Mouse (Mus musculus) forebrain, postnatal 0 days (tissue): ENCODE measurements around the gene Pllp. TPM values are rescaled to one million over a fixed set of nuclear protein-coding genes. Genes with fewer than 3 reads are reported as not detected.

Experiments
- ATAC-seq: fragments of 200-750 bp; cut with Nextera tagmentation; 2 replicates; pipeline ENCODE4 v1.8.0; 2017; ENCODE audit warnings: mild to moderate bottlenecking, moderate library complexity
- DNase-seq: peaks from one replicate; pipeline ENCODE4 v3.0.0-alpha.2; 2015
- H3K27ac ChIP-seq: fragments of 300-500 bp; sonication (generic); 2 replicates; pipeline ENCODE4 v1.5.1; 2014; ENCODE audit warnings: low read depth, mild to moderate bottlenecking, antibody characterized with exemption, low read length, moderate library complexity, mixed read lengths
- H3K27me3 ChIP-seq: fragments of 300-500 bp; sonication (generic); 2 replicates; pipeline ENCODE4 v1.6.1; 2014; ENCODE audit warnings: mild to moderate bottlenecking, low read length, mixed read lengths; ENCODE audit not compliant: insufficient read depth
- H3K36me3 ChIP-seq: fragments of 300-500 bp; sonication (generic); 2 replicates; pipeline ENCODE4 v1.6.1; 2014; ENCODE audit warnings: mild to moderate bottlenecking, moderate library complexity; ENCODE audit not compliant: insufficient read depth
- H3K4me1 ChIP-seq: fragments of 300-500 bp; sonication (generic); 2 replicates; pipeline ENCODE4 v1.6.1; 2014; ENCODE audit warnings: antibody characterized with exemption; ENCODE audit not compliant: insufficient read depth
- H3K4me2 ChIP-seq: fragments of 300-500 bp; sonication (generic); 2 replicates; pipeline ENCODE4 v1.6.1; 2014; ENCODE audit warnings: low read depth, mild to moderate bottlenecking, moderate library complexity
- H3K4me3 ChIP-seq: fragments of 300-500 bp; sonication (generic); 2 replicates; pipeline ENCODE4 v1.5.1; 2014; ENCODE audit warnings: low read depth, low read length, mixed read lengths
- H3K9ac ChIP-seq: fragments of 300-500 bp; sonication (generic); 2 replicates; pipeline ENCODE4 v1.6.1; 2014; ENCODE audit warnings: mild to moderate bottlenecking
- H3K9me3 ChIP-seq: fragments of 300-500 bp; sonication (generic); 2 replicates; pipeline ENCODE4 v1.6.1; 2016; ENCODE audit warnings: low read length
- CTCF ChIP-seq: sonication (generic); IDR thresholded peaks from 2 replicates; pipeline ENCODE4 v1.5.1; 2016; ENCODE audit warnings: antibody characterized with exemption, control low read depth, low read depth
- WGBS: fragments of 180-500 bp; shearing (Covaris S2); extraction: QIAGEN DNeasy Blood & Tissue Kit; methylation state at CpG from one replicate; pipeline ENCODE4 v1.1.7; 2014; 5-methylcytosine and 5-hydroxymethylcytosine counted together
- polyA plus RNA-seq: library from polyadenylated mRNA; unstranded; fragments of >200 nt; fragmentation: Nextera tagmentation; extraction: Ambion mirVana; gene quantifications from 2 replicates; pipeline ENCODE4 v1.2.1, GENCODE M21; 2015
- total RNA-seq: library from RNA; depleted of rRNA; stranded (reverse); fragments of >200 nt; gene quantifications from 2 replicates; pipeline ENCODE4 v1.2.3, GENCODE M21; 2014

The Pllp gene
- total and polyA plus RNA-seq, 2 experiments from 2014 or later, result 8.6 to 11.6 TPM

DNA sequence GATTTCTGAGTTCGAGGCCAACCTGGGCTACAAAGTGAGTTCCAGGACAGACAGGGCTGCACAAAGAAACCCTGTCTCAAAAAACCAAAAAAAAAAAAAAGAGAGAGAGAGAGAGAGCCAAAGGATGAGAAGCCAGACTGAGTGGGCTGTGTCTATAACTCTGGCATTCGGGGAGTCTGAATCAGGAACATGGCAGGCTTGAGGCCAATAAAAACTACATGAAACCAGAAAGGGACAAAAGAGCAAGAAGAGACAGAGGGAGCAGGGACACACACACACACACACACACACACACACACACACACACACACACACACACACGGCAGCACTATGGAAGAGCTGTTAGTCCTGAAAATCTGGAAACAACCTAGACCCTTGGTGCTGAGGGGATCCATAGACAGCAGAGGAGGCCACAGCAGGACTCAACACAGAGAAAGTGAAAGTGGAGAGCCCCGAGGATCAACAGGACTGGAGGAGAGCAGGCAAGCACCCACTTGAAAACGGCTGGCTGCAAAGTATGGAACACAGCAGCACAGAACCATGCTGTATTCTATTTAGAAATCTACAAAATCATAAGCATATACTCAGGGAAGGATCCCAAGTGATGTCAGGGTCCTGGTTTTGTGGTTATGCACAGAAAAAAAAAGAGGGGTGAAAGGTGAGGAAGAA is 39.5 kb upstream of the Pllp start:
- Histone ChIP-seq H3K4me3 (no peak overlapping the region), H3K27ac (no peak overlapping the region), H3K36me3 (no peaks in the 10 kb centered on the region), H3K27me3 (no peaks in the 10 kb centered on the region), H3K9ac (no peak overlapping the region), H3K9me3 (no peaks in the 10 kb centered on the region), H3K4me1 (no peaks in the 10 kb centered on the region), H3K4me2 (no peak overlapping the region)
- no peak for TF ChIP-seq CTCF
- ATAC-seq (no peak), DNase-seq (no peak)
- 76% methylated on average over 5 of the region's 5 CpGs for WGBS

DNA sequence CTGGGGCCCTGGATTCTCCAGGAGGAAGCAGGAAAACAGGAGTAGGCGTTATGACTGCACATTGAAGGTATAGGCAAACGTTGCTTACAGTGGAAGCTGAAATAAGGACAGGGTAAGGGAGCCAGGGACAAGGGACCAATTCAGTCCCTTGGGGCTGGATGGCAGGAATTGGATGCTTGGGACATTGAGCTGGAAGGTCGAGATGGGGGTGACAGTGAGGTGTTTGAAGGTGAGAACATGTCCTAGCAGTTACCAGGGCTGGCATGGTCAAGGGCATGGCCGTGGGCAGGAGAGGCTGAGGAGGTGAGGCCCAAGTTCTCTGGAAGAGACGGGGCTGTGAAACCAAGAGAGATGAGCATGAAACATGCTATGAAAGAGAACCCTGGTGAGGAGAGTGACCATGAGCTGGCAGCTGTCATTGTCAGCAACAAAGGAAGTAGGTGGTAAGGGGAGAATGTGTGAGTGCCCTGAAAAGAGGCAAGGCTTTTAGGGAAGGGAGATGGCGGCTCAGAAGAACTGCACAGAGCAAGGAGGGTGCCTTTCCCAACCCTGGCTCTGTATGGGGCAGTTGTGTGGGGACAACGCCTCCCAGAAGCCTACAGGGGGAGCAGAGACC is 38.8 kb upstream of the Pllp start:
- no peak overlapping the region for H3K9ac ChIP-seq
- ATAC-seq (no peak), DNase-seq (no peak)
- H3K4me2 ChIP-seq, result no peak overlapping the region
- no peaks in the 10 kb centered on the region for H3K9me3 ChIP-seq
- H3K4me3 ChIP-seq, result no peak overlapping the region
- TF ChIP-seq CTCF, result no peak
- WGBS, result 75% methylated on average over 7 of the region's 7 CpGs
- no peaks in the 10 kb centered on the region for H3K4me1 ChIP-seq
- no peaks in the 10 kb centered on the region for H3K27me3 ChIP-seq
- no peaks in the 10 kb centered on the region for H3K36me3 ChIP-seq
- no peak overlapping the region for H3K27ac ChIP-seq

DNA sequence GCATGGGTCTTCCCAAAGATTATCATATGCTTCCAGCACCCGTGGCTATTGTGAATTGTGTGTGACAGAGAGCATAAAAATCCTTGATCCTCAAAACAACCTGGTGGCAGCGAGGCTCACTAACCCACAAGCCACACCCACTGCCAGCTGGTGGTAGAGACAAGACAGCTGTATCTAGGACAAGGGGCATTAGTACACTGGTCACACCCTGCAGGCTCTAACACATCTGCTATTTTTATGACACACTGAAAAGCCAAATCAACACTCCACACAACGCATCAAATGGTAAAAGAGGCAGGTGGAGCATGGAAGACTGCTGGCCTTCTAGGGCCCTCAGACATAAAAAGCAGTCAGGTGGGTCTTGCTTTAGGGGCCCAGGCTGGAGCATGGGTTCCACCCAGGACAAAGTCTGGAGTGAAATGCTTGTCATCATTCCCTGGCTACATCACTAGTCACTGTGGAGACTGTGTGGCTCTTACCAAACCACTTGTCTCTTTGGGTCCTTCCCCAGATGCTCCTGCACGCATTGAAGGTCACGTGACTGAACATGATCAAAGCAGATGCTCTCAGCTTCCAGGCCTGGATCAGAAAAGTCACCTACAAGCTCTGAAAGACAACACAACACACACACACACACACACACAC is 37.9 kb upstream of the Pllp start:
- Histone ChIP-seq H3K27ac (no peak overlapping the region), H3K4me2 (no peak overlapping the region), H3K9ac (no peak overlapping the region), H3K4me3 (no peak overlapping the region), H3K4me1 (no peaks in the 10 kb centered on the region), H3K27me3 (no peaks in the 10 kb centered on the region), H3K36me3 (no peaks in the 10 kb centered on the region), H3K9me3 (no peaks in the 10 kb centered on the region)
- TF ChIP-seq CTCF, result no peak
- WGBS, result 74% methylated on average over 5 of the region's 5 CpGs
- DNase-seq, result no peak
- no peak; the same call in 1 of the 2 replicates for ATAC-seq

DNA sequence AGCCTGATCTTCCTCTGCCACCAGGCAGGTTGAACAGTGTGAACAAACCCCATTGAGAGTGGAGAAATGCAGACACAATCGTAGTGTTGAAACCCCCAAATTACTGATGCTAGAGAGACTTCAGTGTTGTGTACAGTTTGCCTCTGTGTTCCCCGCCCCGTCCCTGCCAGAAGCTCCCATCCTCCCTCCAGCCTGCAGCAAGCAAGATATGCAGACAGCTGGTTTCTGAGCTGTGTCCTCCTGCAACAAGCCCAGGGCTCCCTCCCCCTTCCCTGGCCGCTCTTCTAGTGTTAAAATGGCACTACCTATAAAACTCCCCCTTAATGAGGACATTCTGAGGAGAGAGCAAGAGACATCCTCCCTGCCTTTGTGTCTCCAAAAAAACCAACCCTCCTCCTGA is 33.2 kb upstream of the Pllp start:
- no peak overlapping the region for H3K4me2 ChIP-seq
- TF ChIP-seq CTCF, result no peak
- no peaks in the 10 kb centered on the region for H3K9me3 ChIP-seq
- no peak overlapping the region for H3K9ac ChIP-seq
- no peaks in the 10 kb centered on the region for H3K36me3 ChIP-seq
- DNase-seq, result no peak
- ATAC-seq, result no peak
- WGBS, result 84% methylated on average over 4 of the region's 4 CpGs
- H3K27me3 ChIP-seq, result no peaks in the 10 kb centered on the region
- no peak overlapping the region for H3K4me3 ChIP-seq
- no peaks in the 10 kb centered on the region for H3K4me1 ChIP-seq
- no peak overlapping the region for H3K27ac ChIP-seq

DNA sequence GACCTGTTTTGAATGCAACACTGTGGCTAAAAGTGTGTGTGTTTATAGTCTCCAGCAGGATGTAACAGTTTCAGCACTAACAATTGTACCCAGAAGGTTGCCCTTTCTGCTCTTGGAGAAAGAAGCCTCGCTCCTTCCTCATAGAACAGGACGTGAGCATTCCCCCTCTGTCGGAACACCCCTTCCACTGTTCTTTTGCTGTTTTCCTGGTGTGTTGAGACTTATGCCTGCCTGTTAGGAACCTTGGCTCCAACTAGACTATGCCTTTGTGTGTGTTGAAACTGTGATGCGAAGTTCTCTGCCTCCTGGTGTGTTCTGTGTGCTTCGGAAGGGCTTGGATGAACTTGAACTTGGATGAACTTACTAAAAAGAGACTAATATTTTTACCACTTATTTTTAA is 29.9 kb upstream of the Pllp start:
- WGBS, result 85% methylated on average over 5 of the region's 5 CpGs
- Histone ChIP-seq H3K9me3 (no peaks in the 10 kb centered on the region), H3K9ac (no peak overlapping the region), H3K27ac (no peak overlapping the region), H3K36me3 (no peaks in the 10 kb centered on the region), H3K4me3 (no peak overlapping the region), H3K4me2 (no peak overlapping the region), H3K4me1 (no peaks in the 10 kb centered on the region), H3K27me3 (no peaks in the 10 kb centered on the region)
- DNase-seq (no peak), ATAC-seq (no peak)
- TF ChIP-seq CTCF, result no peak

DNA sequence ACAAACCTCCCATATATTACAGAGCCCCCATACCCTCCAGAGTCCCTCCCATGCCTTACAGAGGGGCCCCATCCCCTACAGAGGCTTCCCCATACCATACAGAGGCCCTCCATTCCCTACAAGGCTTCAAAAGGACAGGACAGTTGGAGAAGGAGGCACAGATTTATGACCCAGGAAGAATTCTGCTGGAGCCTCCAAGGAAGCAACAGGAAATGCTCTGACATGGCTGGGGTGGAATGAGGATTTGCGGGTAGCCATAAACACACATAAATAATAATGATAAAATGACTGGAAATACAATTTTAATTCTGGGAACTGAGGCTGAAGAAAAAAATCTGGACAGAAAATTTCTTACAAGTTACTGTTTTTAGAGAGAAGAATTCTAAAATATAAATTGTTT is 20.8 kb upstream of the Pllp start:
- Histone ChIP-seq H3K9me3 (no peaks in the 10 kb centered on the region), H3K9ac (no peak overlapping the region), H3K27me3 (no peaks in the 10 kb centered on the region), H3K27ac (no peak overlapping the region), H3K4me3 (no peak overlapping the region), H3K36me3 (no peaks in the 10 kb centered on the region), H3K4me1 (no peaks in the 10 kb centered on the region), H3K4me2 (no peak overlapping the region)
- ATAC-seq (no peak), DNase-seq (no peak)
- TF ChIP-seq CTCF, result no peak
- 95% methylated on average over 1 of the region's 1 CpGs for WGBS

DNA sequence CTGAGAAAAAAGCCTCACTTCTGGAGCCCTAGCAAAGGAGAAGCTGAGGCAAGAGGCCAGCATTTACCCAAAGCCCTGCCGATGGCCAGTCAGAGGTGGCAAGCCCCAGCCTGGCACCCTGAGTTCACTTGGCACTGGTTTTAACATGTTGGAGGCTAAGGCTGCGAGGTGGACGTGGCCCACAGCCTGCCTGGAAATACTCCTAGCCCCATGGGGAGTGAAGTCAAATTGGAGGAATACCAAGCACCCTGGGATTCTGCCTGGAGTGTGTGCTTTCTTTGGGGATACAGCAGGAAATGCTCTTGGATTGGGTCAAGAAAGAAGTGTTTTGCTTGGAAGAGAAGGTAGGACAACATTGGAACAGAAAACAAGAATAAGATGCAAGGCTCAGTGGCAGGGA is 19.8 kb upstream of the Pllp start:
- Histone ChIP-seq H3K4me1 (no peaks in the 10 kb centered on the region), H3K9ac (no peak overlapping the region), H3K27me3 (no peaks in the 10 kb centered on the region), H3K27ac (no peak overlapping the region), H3K36me3 (no peaks in the 10 kb centered on the region), H3K4me2 (no peak overlapping the region), H3K9me3 (no peaks in the 10 kb centered on the region), H3K4me3 (no peak overlapping the region)
- 60% methylated on average over 3 of the region's 3 CpGs for WGBS
- DNase-seq, result no peak
- TF ChIP-seq CTCF, result no peak
- ATAC-seq, result no peak
